ENCODE assay signal across 16 mouse cellular contexts in genomic region chr17:56206276-56206884, GRCm38 (mm10). TPM values are rescaled to one million over a fixed set of nuclear protein-coding genes. Genes with fewer than 3 reads are reported as not detected.
DNase-seq lines count a peak whose midpoint lies in the region; ATAC-seq and TF ChIP-seq lines count a peak whose summit lies in the region.
"Had no signal": no experiment of that assay in that cellular context is flagged by ENCODE, and none has a peak within 500 bp of the region (broad histone marks: within the 10 kb centered on the region; RNA-seq: fewer than 3 reads in every experiment).

No protein-coding gene starts in this region.

- 73% methylated on average over 10 of the region's 10 CpGs for WGBS in lung, adult 2 months
- WGBS in stomach, embryonic 14.5 days: 83% methylated on average over 10 of the region's 10 CpGs
- 90% methylated on average over 10 of the region's 10 CpGs for WGBS in forebrain, embryonic 11.5 days
- WGBS in forebrain, embryonic 14.5 days: 93% methylated on average over 10 of the region's 10 CpGs

- no peak overlapping the region for H3K4me2 ChIP-seq in stomach, embryonic 14.5 days (replicated peaks; ENCODE audit: low read depth, low read length)
- no peak overlapping the region for H3K4me2 ChIP-seq in forebrain, embryonic 11.5 days (ENCODE audit: low read depth, low read length, severe bottlenecking)
- no peak overlapping the region for H3K4me2 ChIP-seq in forebrain, embryonic 14.5 days (ENCODE audit: low read length)
- H3K4me2 ChIP-seq: embryonic facial prominence, embryonic 13.5 days; neural tube, embryonic 13.5 days had no signal

- no peak overlapping the region for H3K4me3 ChIP-seq in lung, adult 2 months (replicated peaks; ENCODE audit: extremely low read depth, low read depth, low read length)
- H3K4me3 ChIP-seq in stomach, embryonic 14.5 days (ENCODE audit: low read depth, low read length): no peak overlapping the region
- H3K4me3 ChIP-seq in forebrain, embryonic 11.5 days (ENCODE audit: low read depth, low read length): no peak overlapping the region
- no peak overlapping the region for H3K4me3 ChIP-seq in forebrain, embryonic 14.5 days (ENCODE audit: low read depth, low read length)
- H3K4me3 ChIP-seq: embryonic facial prominence, embryonic 13.5 days; forebrain, embryonic 10.5 days; layer of hippocampus, adult 2 months; neural tube, embryonic 13.5 days had no signal

- H3K27me3 ChIP-seq in stomach, embryonic 14.5 days (ENCODE audit: control insufficient read depth, insufficient read depth, low read length): no peaks in the 10 kb centered on the region
- H3K27me3 ChIP-seq in forebrain, embryonic 11.5 days (ENCODE audit: control insufficient read depth, insufficient read depth, low read length): no peaks in the 10 kb centered on the region
- H3K27me3 ChIP-seq in forebrain, embryonic 14.5 days (replicated peaks; ENCODE audit: control insufficient read depth, insufficient read depth, low read length): no peaks in the 10 kb centered on the region
- H3K27me3 ChIP-seq: embryonic facial prominence, embryonic 13.5 days; neural tube, embryonic 13.5 days had no signal

- H3K9me3 ChIP-seq in stomach, embryonic 14.5 days (ENCODE audit: control insufficient read depth, low read depth, low read length): no peaks in the 10 kb centered on the region
- no peaks in the 10 kb centered on the region for H3K9me3 ChIP-seq in forebrain, embryonic 11.5 days (ENCODE audit: control insufficient read depth, low read length)
- H3K9me3 ChIP-seq in forebrain, embryonic 14.5 days (replicated peaks; ENCODE audit: control insufficient read depth, low read length): no peaks in the 10 kb centered on the region
- H3K9me3 ChIP-seq: embryonic facial prominence, embryonic 13.5 days; forebrain, embryonic 10.5 days; G1E; neural tube, embryonic 13.5 days had no signal

- no peak overlapping the region for H3K27ac ChIP-seq in stomach, embryonic 14.5 days (ENCODE audit: low read length)
- H3K27ac ChIP-seq in forebrain, embryonic 11.5 days (ENCODE audit: low read depth, low read length): no peak overlapping the region
- H3K27ac ChIP-seq in forebrain, embryonic 14.5 days (ENCODE audit: low read depth, low read length): no peak overlapping the region
- H3K27ac ChIP-seq: embryonic facial prominence, embryonic 13.5 days; forebrain, embryonic 10.5 days; layer of hippocampus, adult 2 months; neural tube, embryonic 13.5 days had no signal

- no peak for TF ChIP-seq CTCF in lung, adult 2 months (IDR thresholded peaks at IDR 0.05; ENCODE audit: insufficient read depth, low read length)

- no peak overlapping the region for H3K9ac ChIP-seq in stomach, embryonic 14.5 days (replicated peaks; ENCODE audit: low read depth, low read length)
- no peak overlapping the region for H3K9ac ChIP-seq in forebrain, embryonic 11.5 days (ENCODE audit: low read length)
- H3K9ac ChIP-seq in forebrain, embryonic 14.5 days (ENCODE audit: low read length): no peak overlapping the region
- H3K9ac ChIP-seq: embryonic facial prominence, embryonic 13.5 days; neural tube, embryonic 13.5 days had no signal

- H3K36me3 ChIP-seq in stomach, embryonic 14.5 days (ENCODE audit: control insufficient read depth, insufficient read depth, low read length): peaks cover 86% of the 10 kb centered on the region
- peaks cover 26% of the 10 kb centered on the region for H3K36me3 ChIP-seq in forebrain, embryonic 11.5 days (ENCODE audit: control insufficient read depth, insufficient read depth, low read length)
- peaks cover 96% of the 10 kb centered on the region for H3K36me3 ChIP-seq in forebrain, embryonic 14.5 days (ENCODE audit: control insufficient read depth, insufficient read depth, low read length)

- peaks cover 10% of the 10 kb centered on the region for H3K4me1 ChIP-seq in lung, adult 2 months (ENCODE audit: control insufficient read depth, insufficient read depth, low read length)
- no peaks in the 10 kb centered on the region for H3K4me1 ChIP-seq in stomach, embryonic 14.5 days (ENCODE audit: control insufficient read depth, insufficient read depth, low read length)
- H3K4me1 ChIP-seq in forebrain, embryonic 11.5 days (replicated peaks; ENCODE audit: control insufficient read depth, insufficient read depth, low read length): no peaks in the 10 kb centered on the region
- no peaks in the 10 kb centered on the region for H3K4me1 ChIP-seq in forebrain, embryonic 14.5 days (ENCODE audit: control insufficient read depth, insufficient read depth, low read length)
- H3K4me1 ChIP-seq: embryonic facial prominence, embryonic 13.5 days; forebrain, embryonic 10.5 days; neural tube, embryonic 13.5 days had no signal

- no peak for TF ChIP-seq POLR2A in lung, adult 2 months (IDR thresholded peaks at IDR 0.05; ENCODE audit: borderline replicate concordance, extremely low read depth, low read depth, low read length)

- peak; percentile 84 for ATAC-seq in stomach, embryonic 14.5 days (ENCODE audit: insufficient number of reproducible peaks, insufficient read depth, low FRiP score, low read depth)
- ATAC-seq in forebrain, embryonic 11.5 days (replicated peaks; ENCODE audit: low FRiP score): no peak
- no peak for ATAC-seq in forebrain, embryonic 14.5 days
- ATAC-seq: inflammation-experienced regulatory T-cells, adult 6 months had no signal

- intact Hi-C loops in heart, postnatal 36 days (cut with DNase I): loop anchor here (2.0 kb wide), 1 partner anchor 20 kb away; no protein-coding TSS in a partner anchor

- peak; percentile 87 for DNase-seq in heart, adult 11 months
- DNase-seq in heart, postnatal 36 days: no peak
- DNase-seq in liver: peak; percentile 32
- peak; percentile 75 for DNase-seq in lung, adult 2 months
- DNase-seq in forebrain, embryonic 11.5 days (ENCODE audit: low spot score): no peak
- DNase-seq in adrenal gland, postnatal 4 days (ENCODE audit: low spot score in 2 of 2): no peak
- no peak for DNase-seq in forebrain, embryonic 14.5 days (ENCODE audit: low spot score)
- DNase-seq: adrenal gland, postnatal 36 days; cerebellum, postnatal 36 days had no signal

RNA-seq across cellular contexts. Expression of gene Dpp9, which starts 12.3 kb away (rescaled TPM):
- total RNA-seq in heart, postnatal 36 days (2021): 10 to 100 TPM; 38.4 to 43.0 TPM
- 65.8 and 71.9 TPM in 2 replicates for polyA plus RNA-seq in lung, adult 2 months (2012; rRNA removed)
- polyA plus RNA-seq in stomach, embryonic 14.5 days (2014; fragmentation: Nextera tagmentation; extraction: Ambion mirVana): 30.2 and 30.5 TPM in 2 replicates
- 48.0 and 50.6 TPM in 2 replicates for polyA plus RNA-seq in forebrain, embryonic 11.5 days (2014; fragmentation: Nextera tagmentation; extraction: Ambion mirVana)
- total RNA-seq in adrenal gland, postnatal 4 days (2021): 10 to 100 TPM; 34.4 to 37.3 TPM
- 18.3 and 25.9 TPM in 2 replicates for polyA plus RNA-seq in forebrain, embryonic 14.5 days (2014; fragmentation: Nextera tagmentation; extraction: Ambion mirVana)

RNA-seq across cellular contexts. Expression of gene Mydgf, which starts 22.7 kb away (rescaled TPM):
- total RNA-seq in heart, postnatal 36 days (2021): 10 to 100 TPM; 25.2 to 25.5 TPM
- 42.4 and 48.7 TPM in 2 replicates for polyA plus RNA-seq in lung, adult 2 months (2012; rRNA removed)
- polyA plus RNA-seq in stomach, embryonic 14.5 days (2014; fragmentation: Nextera tagmentation; extraction: Ambion mirVana): 94.7 and 96.3 TPM in 2 replicates
- polyA plus RNA-seq in forebrain, embryonic 11.5 days (2014; fragmentation: Nextera tagmentation; extraction: Ambion mirVana): 55.4 and 64.0 TPM in 2 replicates
- total RNA-seq in adrenal gland, postnatal 4 days (2021): 10 to 100 TPM; 65.9 to 66.3 TPM
- polyA plus RNA-seq in forebrain, embryonic 14.5 days (2014; fragmentation: Nextera tagmentation; extraction: Ambion mirVana): 58.8 and 63.5 TPM in 2 replicates

RNA-seq across cellular contexts. Expression of gene Tnfaip8l1, which starts 44.1 kb away (rescaled TPM):
- total RNA-seq in heart, postnatal 36 days (2021): 1 to 10 TPM; 1.9 to 2.8 TPM
- 3.5 and 3.6 TPM in 2 replicates for polyA plus RNA-seq in lung, adult 2 months (2012; rRNA removed)
- polyA plus RNA-seq in stomach, embryonic 14.5 days (2014; fragmentation: Nextera tagmentation; extraction: Ambion mirVana): 13.3 and 13.7 TPM in 2 replicates
- polyA plus RNA-seq in forebrain, embryonic 11.5 days (2014; fragmentation: Nextera tagmentation; extraction: Ambion mirVana): 7.7 and 8.4 TPM in 2 replicates
- total RNA-seq in adrenal gland, postnatal 4 days (2021): 1 to 10 TPM; 8.0 to 9.2 TPM
- 9.7 and 10.9 TPM in 2 replicates for polyA plus RNA-seq in forebrain, embryonic 14.5 days (2014; fragmentation: Nextera tagmentation; extraction: Ambion mirVana)

RNA-seq across cellular contexts. Expression of gene Fem1a, which starts 50.2 kb away (rescaled TPM):
- 100 to 1,000 TPM; 106 to 111 TPM for total RNA-seq in heart, postnatal 36 days (2021)
- 28.2 and 29.4 TPM in 2 replicates for polyA plus RNA-seq in lung, adult 2 months (2012; rRNA removed)
- polyA plus RNA-seq in stomach, embryonic 14.5 days (2014; fragmentation: Nextera tagmentation; extraction: Ambion mirVana): 13.4 and 13.5 TPM in 2 replicates
- polyA plus RNA-seq in forebrain, embryonic 11.5 days (2014; fragmentation: Nextera tagmentation; extraction: Ambion mirVana): 16.5 and 16.6 TPM in 2 replicates
- 10 to 100 TPM; 30.5 to 33.5 TPM for total RNA-seq in adrenal gland, postnatal 4 days (2021)
- polyA plus RNA-seq in forebrain, embryonic 14.5 days (2014; fragmentation: Nextera tagmentation; extraction: Ambion mirVana): 18.0 and 22.0 TPM in 2 replicates

Comparison
In these comparisons a context has a peak if more than half of its experiments do, and no peak if none do; other contexts are left out.
1. DNase-seq: peak in heart, adult 11 months (single experiment), liver (single experiment) and lung, adult 2 months (single experiment); none in heart, postnatal 36 days (0 of 2), forebrain, embryonic 11.5 days (single experiment), adrenal gland, postnatal 4 days (0 of 2) and forebrain, embryonic 14.5 days (single experiment).